Mouse (Mus musculus): ENCODE measurements at regions not wholly inside any gene's neighbourhood (a gene's known extent, or its start where the extent isn't known, plus 50 kb on each side); places are given as distances from the start of the nearest gene placed in this dataset.

- DNase-seq: no peak
Measured at GRCm38 (mm10) chr13:26426639-26427038, 343.3 kb downstream of the Hdgfl1 start.

GRCm38 (mm10) chr13:26424513-26424912 is 345.5 kb downstream of the Hdgfl1 start:
- no peak for DNase-seq

- no peak for DNase-seq
Measured at GRCm38 (mm10) chr13:26405757-26406156, 364.2 kb downstream of the Hdgfl1 start.

- DNase-seq: no peak
Measured at GRCm38 (mm10) chr13:26404707-26405106, 365.3 kb downstream of the Hdgfl1 start.

- no peak for DNase-seq
Measured at GRCm38 (mm10) chr13:26387861-26388621, 381.9 kb downstream of the Hdgfl1 start.

- DNase-seq: no peak
Measured at GRCm38 (mm10) chr13:26382631-26383030, 387.3 kb downstream of the Hdgfl1 start.

- no peak for DNase-seq
Measured at GRCm38 (mm10) chr13:26382154-26382553, 387.8 kb downstream of the Hdgfl1 start.

GRCm38 (mm10) chr13:26375546-26375945 is 394.4 kb downstream of the Hdgfl1 start:
- no peak for DNase-seq

GRCm38 (mm10) chr13:26365911-26366310 is 404.1 kb downstream of the Hdgfl1 start:
- peak; percentile 14 for DNase-seq

GRCm38 (mm10) chr13:26356341-26356740 is 413.6 kb downstream of the Hdgfl1 start:
- peak; percentile 16 for DNase-seq

- no peak for DNase-seq
Measured at GRCm38 (mm10) chr13:26354421-26354820, 415.5 kb downstream of the Hdgfl1 start.

GRCm38 (mm10) chr13:26350510-26350909 is 419.5 kb downstream of the Hdgfl1 start:
- no peak for DNase-seq

- peak; percentile 4 for DNase-seq
Measured at GRCm38 (mm10) chr13:26338795-26339194, 431.2 kb downstream of the Hdgfl1 start.

GRCm38 (mm10) chr13:26325066-26325465 is 444.9 kb downstream of the Hdgfl1 start:
- DNase-seq: no peak

- DNase-seq: no peak
Measured at GRCm38 (mm10) chr13:26324633-26325032, 445.3 kb downstream of the Hdgfl1 start.

- DNase-seq: no peak
Measured at GRCm38 (mm10) chr13:26318557-26318956, 451.4 kb downstream of the Hdgfl1 start.

GRCm38 (mm10) chr13:26312246-26313010 is 457.5 kb downstream of the Hdgfl1 start:
- DNase-seq: no peak

- no peak for DNase-seq
Measured at GRCm38 (mm10) chr13:26284073-26284444, 485.9 kb downstream of the Hdgfl1 start.

GRCm38 (mm10) chr13:26283397-26284072 is 486.4 kb downstream of the Hdgfl1 start:
- DNase-seq: peak; percentile 6

- no peak for DNase-seq
Measured at GRCm38 (mm10) chr13:26282291-26282690, 487.7 kb downstream of the Hdgfl1 start.

- no peak for DNase-seq
Measured at GRCm38 (mm10) chr13:26272850-26273249, 497.1 kb downstream of the Hdgfl1 start.

GRCm38 (mm10) chr13:26267501-26267900 is 502.5 kb downstream of the Hdgfl1 start:
- no peak for DNase-seq

GRCm38 (mm10) chr13:26235941-26236340 is 534.0 kb downstream of the Hdgfl1 start:
- no peak for DNase-seq

All from heart, postnatal 4 days (tissue).